Mouse (Mus musculus) liver, adult 2 months (tissue): Measurements from ENCODE around the gene Lmx1a.

ENCODE experiments used
- CTCF ChIP-seq: fragments of 200-500 bp; IDR thresholded peaks from 2 replicates; pipeline ENCODE4 v1.5.1; 2011; ENCODE audit warnings: low read depth, low read length, control low read depth
- POLR2A ChIP-seq: fragments of 200-500 bp; IDR thresholded peaks from 2 replicates; pipeline ENCODE4 v1.6.1; 2011; ENCODE audit warnings: low read length, control low read depth; ENCODE audit not compliant: insufficient read depth; ENCODE audit errors: extremely low read depth

- TF ChIP-seq CTCF = no peak
- TF ChIP-seq POLR2A = no peak
Observed at GRCm38 (mm10) chr1:167754636-167755522, 65.8 kb downstream of the Lmx1a start.
